Mouse (Mus musculus) urinary bladder, postnatal 36 days (tissue): ENCODE results near the gene Suds3.

ENCODE experiments used
- DNase-seq, 2 experiments: peaks; one replicate each; pipeline ENCODE4 v3.0.0; 2022; ENCODE audit warnings: low spot score in 2 of 2, mixed read lengths in 1 of 2

The Suds3 gene

GRCm38 (mm10) chr5:117045101-117045500 is 70.8 kb downstream of the Suds3 start:
- DNase-seq, result no peak

- DNase-seq, result no peak
These were observed 73.3 kb downstream of the Suds3 start for GRCm38 (mm10) chr5:117042661-117043060.
